Mouse (Mus musculus) 3134 (cell line): ENCODE results near the gene Fbxw10.
A peak's percentile ranks its signal among the peaks of the same experiment; 100 is the strongest.

Source experiments
- DNase-seq: peaks from one replicate; pipeline ENCODE4 v3.0.0-alpha.2; 2011; ENCODE audit warnings: low spot score; ENCODE audit not compliant: insufficient read length; ENCODE audit errors: extremely low read depth

The Fbxw10 gene

DNA sequence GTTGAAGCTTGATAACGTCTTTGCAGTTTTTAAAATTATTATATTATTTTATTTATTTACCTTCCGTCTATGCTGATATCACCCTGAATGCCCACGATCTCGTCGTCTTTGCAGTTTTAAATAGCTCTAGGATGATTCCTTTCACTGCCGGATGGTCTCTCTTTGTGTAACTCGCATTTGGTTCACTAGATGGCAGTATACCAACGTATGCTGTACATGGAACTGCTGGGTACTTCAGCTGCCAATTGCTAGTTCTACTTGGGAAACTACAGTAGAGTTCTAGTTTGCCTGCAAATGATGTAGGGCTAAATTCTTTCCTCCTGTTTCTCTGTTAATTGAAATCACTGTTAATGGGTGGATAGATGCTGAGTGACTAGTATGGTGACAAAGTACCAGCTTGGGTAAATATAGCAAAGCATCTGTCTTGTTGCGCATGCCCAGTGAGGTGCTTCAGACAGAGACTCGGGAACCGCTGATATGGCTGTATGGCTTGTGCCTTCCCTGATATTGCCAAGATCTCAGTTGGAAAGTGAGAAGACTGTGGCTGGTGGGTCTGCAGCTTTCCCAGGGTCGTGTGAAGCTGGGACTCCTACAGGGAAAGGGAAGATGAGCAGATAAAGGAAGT is 54.9 kb downstream of the Fbxw10 start:
- DNase-seq = peak; percentile 25

DNA sequence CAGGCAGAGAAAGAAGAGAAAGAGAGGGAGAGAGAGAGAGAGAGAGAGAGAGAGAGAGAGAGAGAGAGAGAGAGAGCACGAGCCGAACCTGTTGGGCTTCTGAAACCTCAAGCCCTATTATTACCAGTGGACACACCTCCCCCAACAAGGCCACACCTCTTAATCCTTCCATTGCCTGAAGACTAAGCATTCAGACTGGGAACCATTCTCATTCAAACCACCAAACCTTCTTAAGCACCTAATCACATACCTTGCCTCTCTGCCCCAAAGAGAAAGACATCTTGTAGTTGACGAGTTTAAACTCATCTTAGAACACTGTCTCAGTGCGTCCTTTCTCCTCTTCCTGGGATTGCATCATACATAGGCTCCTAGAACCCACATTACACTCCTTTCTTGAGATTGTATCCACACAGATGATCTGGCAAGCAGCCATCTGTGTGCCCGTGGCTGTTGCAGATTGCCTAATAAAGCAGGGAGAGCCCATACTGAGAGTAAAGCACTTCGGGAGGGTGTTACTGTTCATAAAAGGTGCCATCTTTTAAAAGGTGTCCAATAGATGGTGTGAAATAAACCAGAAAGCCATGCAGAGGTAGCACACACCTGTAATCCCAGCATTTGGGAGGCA is 57.1 kb downstream of the Fbxw10 start:
- DNase-seq = no peak

DNA sequence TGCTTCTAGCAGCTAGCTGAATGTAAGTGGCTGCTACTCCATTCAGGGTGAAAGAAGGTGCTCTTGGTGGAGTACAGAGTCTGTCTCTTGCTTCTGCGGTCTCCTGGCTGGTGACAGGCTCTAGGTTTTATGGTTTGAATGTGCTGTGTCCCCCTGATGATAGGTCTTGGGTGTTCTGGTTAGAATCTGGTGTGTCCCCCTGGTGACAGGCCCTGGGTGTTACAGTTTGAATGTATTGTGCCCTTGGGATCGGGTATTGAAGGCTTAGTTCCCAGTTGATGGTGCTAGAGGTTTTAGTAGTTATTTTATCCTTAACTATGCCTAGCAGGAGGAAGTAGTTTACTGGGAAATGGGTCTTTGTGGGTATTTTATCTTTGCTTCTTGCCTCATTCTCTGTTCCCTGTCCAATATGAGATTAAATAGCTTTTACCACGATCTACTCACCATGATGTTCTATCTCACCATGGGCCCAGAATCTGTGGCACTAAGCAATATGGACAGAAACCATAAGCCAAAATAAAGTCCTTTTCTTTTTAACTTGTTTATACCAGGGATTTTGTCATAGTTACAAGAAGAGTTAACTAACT is 62.9 kb downstream of the Fbxw10 start:
- no peak for DNase-seq

- no peak for DNase-seq
These were observed 64.5 kb downstream of the Fbxw10 start for GRCm38 (mm10) chr11:62911362-62911761.

DNA sequence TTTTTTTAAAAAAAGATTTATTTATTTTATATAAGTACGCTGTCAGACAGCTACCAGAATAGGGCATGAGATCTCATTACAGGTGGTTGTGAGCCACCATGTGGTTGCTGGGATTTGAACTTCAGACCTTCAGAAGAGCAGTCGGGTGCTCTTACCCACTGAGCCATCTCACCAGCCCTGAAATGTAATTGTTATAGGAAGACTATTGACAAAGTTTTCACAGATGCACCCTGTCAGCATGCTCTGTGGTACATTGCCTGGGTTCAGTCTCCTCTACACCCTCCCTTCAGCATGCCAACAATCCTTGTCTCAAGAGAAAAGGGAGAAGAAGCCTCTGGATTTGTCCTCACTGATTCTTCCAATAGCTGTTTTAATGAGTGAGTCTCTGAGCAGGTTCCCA is 66.3 kb downstream of the Fbxw10 start:
- DNase-seq = no peak

- DNase-seq = no peak
These were observed 67.7 kb downstream of the Fbxw10 start for GRCm38 (mm10) chr11:62914532-62914931.

GRCm38 (mm10) chr11:62915486-62915885 is 68.6 kb downstream of the Fbxw10 start:
- DNase-seq = no peak

- no peak for DNase-seq
These were observed 69.9 kb downstream of the Fbxw10 start for GRCm38 (mm10) chr11:62916765-62917164.

DNA sequence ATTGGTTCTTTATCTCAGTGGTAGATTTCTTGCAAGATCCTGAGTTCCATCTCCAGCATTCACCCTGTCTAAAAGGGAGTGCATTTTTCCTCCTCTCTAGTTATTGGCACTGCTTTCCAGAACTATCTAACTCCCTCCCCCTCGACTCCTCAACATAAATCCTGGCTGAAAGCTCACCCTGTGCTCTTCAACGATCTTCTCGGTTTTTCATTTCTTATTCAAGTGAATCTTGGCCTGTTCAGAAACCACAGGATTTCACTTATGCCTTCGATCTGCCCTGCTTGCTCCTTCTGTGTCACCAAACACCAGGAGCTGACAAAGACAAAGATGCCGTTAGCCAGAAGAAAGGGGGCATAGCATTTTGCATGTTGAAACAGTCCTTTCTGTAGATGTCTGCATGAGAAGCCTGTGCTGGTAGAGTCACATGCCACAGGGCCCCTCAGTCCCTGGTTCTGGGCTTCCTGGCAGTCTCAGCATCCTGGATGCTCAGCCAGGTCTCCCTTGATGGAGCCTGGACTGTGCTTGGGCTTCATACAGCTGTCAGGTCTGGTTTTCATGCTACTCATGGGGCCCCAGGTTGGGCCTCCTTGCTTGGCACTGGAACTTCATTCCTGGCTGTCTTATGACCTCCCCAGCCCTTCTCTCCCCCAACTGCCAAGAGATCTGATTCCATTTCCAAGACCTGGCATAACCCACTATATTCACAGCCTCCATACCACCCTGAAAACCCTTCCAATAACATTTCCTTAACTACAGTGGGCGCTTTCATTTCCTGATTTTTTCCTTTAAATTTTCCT is 73.3 kb downstream of the Fbxw10 start:
- peak; percentile 35 for DNase-seq

- DNase-seq = no peak
These were observed 73.8 kb downstream of the Fbxw10 start for GRCm38 (mm10) chr11:62920743-62921050.

- peak; percentile 80 for DNase-seq
These were observed 74.4 kb downstream of the Fbxw10 start for GRCm38 (mm10) chr11:62921052-62921977.

DNA sequence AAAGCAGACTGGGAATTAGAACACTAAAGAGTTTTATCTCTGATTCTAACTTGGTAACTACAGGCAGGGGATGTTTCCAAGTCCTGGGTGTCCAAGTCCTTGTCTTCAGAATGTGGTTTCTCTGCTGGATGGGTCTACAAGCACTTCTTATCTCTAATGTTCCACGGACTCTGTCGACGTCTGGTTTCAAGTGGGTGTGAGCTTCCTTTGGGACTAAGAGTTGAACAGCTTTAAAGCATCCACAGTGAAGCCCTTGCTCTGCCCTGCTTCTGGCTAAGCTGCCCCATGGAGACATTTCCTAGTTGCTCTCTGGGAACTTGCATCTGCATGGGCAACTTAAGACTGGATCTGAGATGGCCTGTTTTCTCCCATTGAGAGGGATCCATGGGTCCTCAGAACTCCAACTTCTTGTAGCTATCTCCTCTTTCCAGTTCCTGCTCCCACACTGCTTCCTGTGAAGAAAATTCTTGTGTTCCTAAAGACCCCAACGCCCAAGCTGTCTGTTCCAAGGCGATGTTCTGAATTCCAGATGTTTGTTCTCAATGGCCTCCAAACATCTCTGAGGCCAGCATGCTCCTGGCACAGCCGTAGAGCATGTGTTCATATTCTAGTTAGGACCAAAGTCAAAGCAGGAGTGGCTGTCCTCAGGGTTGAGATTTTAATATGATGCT is 77.4 kb downstream of the Fbxw10 start:
- no peak for DNase-seq
